Mouse (Mus musculus): ENCODE data around the gene Nlgn2.

DNA sequence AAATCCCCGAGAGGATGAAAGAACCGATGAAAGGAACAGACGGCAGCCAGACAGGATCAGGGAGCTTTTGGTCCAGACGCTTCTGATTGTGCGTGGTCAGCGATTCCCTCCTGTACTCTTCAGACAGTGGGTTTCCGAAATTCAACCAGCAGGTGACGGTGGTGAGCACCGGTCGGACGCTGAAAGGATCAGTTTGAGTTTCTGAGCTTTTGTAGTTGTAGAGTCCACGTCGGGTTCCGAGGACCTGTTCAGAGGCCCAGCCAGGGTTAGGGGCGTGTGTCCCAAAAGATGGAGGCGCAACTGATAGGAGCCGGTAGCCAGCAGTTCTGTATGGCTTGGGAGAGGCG is 42.9 kb upstream of the Nlgn2 start:
- TF ChIP-seq CTCF (IDR thresholded peaks at IDR 0.05; ENCODE audit: low read depth, low read length) (peak; percentile 66), POLR2A (IDR thresholded peaks at IDR 0.05; ENCODE audit: insufficient read depth, low read length) (no peak), EP300 (IDR thresholded peaks at IDR 0.05; ENCODE audit: insufficient read depth, low read depth, low read length) (no peak)

All from ES-Bruce4 (cell line).